Comparison of ENCODE assay signal across 10 mouse cellular contexts in the genomic region with DNA sequence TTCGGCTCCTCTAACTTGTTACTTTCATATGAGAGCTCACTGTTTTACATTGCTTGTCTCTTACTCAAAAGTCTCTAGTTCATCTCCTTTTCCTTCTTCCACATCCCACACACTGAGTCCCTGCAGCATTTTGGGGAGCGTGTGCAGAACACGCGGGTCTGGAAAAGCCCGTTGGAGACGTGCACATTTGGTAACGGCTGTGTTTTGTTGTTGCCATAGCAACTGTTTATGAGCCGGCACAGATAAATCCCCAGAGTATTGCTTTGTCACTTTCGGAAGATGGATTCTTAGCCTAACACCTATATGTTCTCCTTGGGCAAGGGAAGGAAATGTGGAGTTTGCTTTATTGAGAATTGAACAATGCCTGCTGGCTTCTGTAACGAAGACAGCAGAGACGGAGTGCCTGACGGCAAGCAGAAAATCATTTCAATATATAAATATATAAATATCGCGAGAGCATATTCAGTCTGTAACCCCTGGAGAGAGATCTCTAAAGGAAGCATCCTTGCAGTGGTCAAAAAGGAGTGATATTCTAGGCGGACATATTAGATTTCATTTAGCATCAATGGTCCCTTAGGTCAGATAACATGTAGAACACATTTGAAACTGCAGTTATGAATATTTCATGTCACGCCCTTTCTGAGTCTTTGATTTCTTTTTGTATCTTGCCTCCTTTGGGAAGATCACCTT. TPM values are rescaled to one million over a fixed set of nuclear protein-coding genes. Genes with fewer than 3 reads are reported as not detected.
DNase-seq lines count a peak whose midpoint lies in the region; ATAC-seq and TF ChIP-seq lines count a peak whose summit lies in the region.
"Had no signal": no experiment of that assay in that cellular context is flagged by ENCODE, and none has a peak within 500 bp of the region (broad histone marks: within the 10 kb centered on the region; RNA-seq: fewer than 3 reads in every experiment).

No protein-coding gene starts in this region.

- H3K27me3 ChIP-seq in midbrain, embryonic 12.5 days: no peaks in the 10 kb centered on the region
- H3K27me3 ChIP-seq in midbrain, embryonic 10.5 days (ENCODE audit: low read depth, poor library complexity, severe bottlenecking): no peaks in the 10 kb centered on the region
- H3K27me3 ChIP-seq in hindbrain, embryonic 13.5 days: no peaks in the 10 kb centered on the region
- no peaks in the 10 kb centered on the region for H3K27me3 ChIP-seq in limb, embryonic 13.5 days
- no peaks in the 10 kb centered on the region for H3K27me3 ChIP-seq in cerebellum, adult 2 months (ENCODE audit: control insufficient read depth, insufficient read depth, low read length)
- H3K27me3 ChIP-seq: limb, embryonic 15.5 days had no signal

- H3K27ac ChIP-seq in midbrain, embryonic 12.5 days (replicated peaks): 0 out of 2 replicates have a peak overlapping the region, but pooled peaks have one; percentile 15
- H3K27ac ChIP-seq in midbrain, embryonic 10.5 days (replicated peaks): no peak overlapping the region
- peak overlapping the region; percentile 88 for H3K27ac ChIP-seq in hindbrain, embryonic 13.5 days
- H3K27ac ChIP-seq in limb, embryonic 13.5 days: no peak overlapping the region
- H3K27ac ChIP-seq in cerebellum, adult 2 months (ENCODE audit: insufficient read depth, low read length): no peak overlapping the region
- H3K27ac ChIP-seq: limb, embryonic 15.5 days had no signal

- DNase-seq in midbrain, embryonic 10.5 days (ENCODE audit: low spot score): no peak
- DNase-seq in right cerebral cortex, postnatal 4 days: peak; percentile 37
- DNase-seq in heart, postnatal 36 days: no peak
- no peak for DNase-seq in cerebellum, adult 2 months
- DNase-seq in gastrocnemius, postnatal 25 days: no peak
- DNase-seq: adrenal gland, postnatal 14 days had no signal

- H3K9ac ChIP-seq in midbrain, embryonic 12.5 days (replicated peaks): no peak overlapping the region
- no peak overlapping the region for H3K9ac ChIP-seq in hindbrain, embryonic 13.5 days
- no peak overlapping the region for H3K9ac ChIP-seq in limb, embryonic 13.5 days
- H3K9ac ChIP-seq: limb, embryonic 15.5 days had no signal

- H3K9me3 ChIP-seq in midbrain, embryonic 12.5 days: no peaks in the 10 kb centered on the region
- H3K9me3 ChIP-seq in midbrain, embryonic 10.5 days (replicated peaks): no peaks in the 10 kb centered on the region
- no peaks in the 10 kb centered on the region for H3K9me3 ChIP-seq in hindbrain, embryonic 13.5 days
- no peaks in the 10 kb centered on the region for H3K9me3 ChIP-seq in limb, embryonic 13.5 days
- H3K9me3 ChIP-seq: limb, embryonic 15.5 days had no signal

- TF ChIP-seq POLR2A in cerebellum, adult 2 months (IDR thresholded peaks at IDR 0.05; ENCODE audit: borderline replicate concordance, insufficient read depth, low read length): no peak

- no peak for TF ChIP-seq CTCF in cerebellum, adult 2 months (IDR thresholded peaks at IDR 0.05; ENCODE audit: borderline replicate concordance, insufficient read depth, low read depth, low read length)

- intact Hi-C loops in heart, postnatal 36 days (cut with DNase I): no loop called here

- ATAC-seq in midbrain, embryonic 12.5 days (ENCODE audit: low FRiP score, low read depth): no peak; the same call in 1 of the 2 replicates
- peak; percentile 69 for ATAC-seq in hindbrain, embryonic 13.5 days (ENCODE audit: low FRiP score)
- peak; percentile 26; the same call in 1 of the 2 replicates for ATAC-seq in limb, embryonic 13.5 days (ENCODE audit: low FRiP score, low read depth)

- H3K4me2 ChIP-seq in midbrain, embryonic 12.5 days (replicated peaks): 0 out of 2 replicates have a peak overlapping the region, but pooled peaks have one; percentile 5
- H3K4me2 ChIP-seq in hindbrain, embryonic 13.5 days: peak overlapping the region; percentile 40
- H3K4me2 ChIP-seq in limb, embryonic 13.5 days (replicated peaks): no peak overlapping the region
- H3K4me2 ChIP-seq: limb, embryonic 15.5 days had no signal

- H3K36me3 ChIP-seq in midbrain, embryonic 12.5 days: no peaks in the 10 kb centered on the region
- no peaks in the 10 kb centered on the region for H3K36me3 ChIP-seq in midbrain, embryonic 10.5 days
- no peaks in the 10 kb centered on the region for H3K36me3 ChIP-seq in hindbrain, embryonic 13.5 days
- H3K36me3 ChIP-seq in limb, embryonic 13.5 days: no peaks in the 10 kb centered on the region
- H3K36me3 ChIP-seq: limb, embryonic 15.5 days had no signal

- H3K4me1 ChIP-seq in midbrain, embryonic 12.5 days: no peaks in the 10 kb centered on the region
- peaks cover 8% of the 10 kb centered on the region; the same call in 1 of the 2 replicates for H3K4me1 ChIP-seq in midbrain, embryonic 10.5 days
- H3K4me1 ChIP-seq in hindbrain, embryonic 13.5 days (replicated peaks): peaks cover 30% of the 10 kb centered on the region
- H3K4me1 ChIP-seq in limb, embryonic 13.5 days: peaks cover 6% of the 10 kb centered on the region; the same call in 1 of the 2 replicates
- no peaks in the 10 kb centered on the region for H3K4me1 ChIP-seq in cerebellum, adult 2 months (ENCODE audit: control insufficient read depth, insufficient read depth, low read length)

- WGBS in midbrain, embryonic 12.5 days: 70% methylated on average over 16 of the region's 16 CpGs
- WGBS in midbrain, embryonic 10.5 days: 88% methylated on average over 16 of the region's 16 CpGs
- 35% methylated on average over 16 of the region's 16 CpGs for WGBS in hindbrain, embryonic 13.5 days
- WGBS in limb, embryonic 13.5 days: 67% methylated on average over 16 of the region's 16 CpGs
- 25% methylated on average over 16 of the region's 16 CpGs for WGBS in cerebellum, adult 2 months

- H3K4me3 ChIP-seq in midbrain, embryonic 12.5 days: no peak overlapping the region
- no peak overlapping the region for H3K4me3 ChIP-seq in midbrain, embryonic 10.5 days
- peak overlapping the region; percentile 1; the same call in 1 of the 2 replicates for H3K4me3 ChIP-seq in hindbrain, embryonic 13.5 days
- no peak overlapping the region for H3K4me3 ChIP-seq in limb, embryonic 13.5 days
- no peak overlapping the region for H3K4me3 ChIP-seq in cerebellum, adult 2 months (replicated peaks; ENCODE audit: insufficient read depth, low read depth, low read length)
- H3K4me3 ChIP-seq: limb, embryonic 15.5 days had no signal

RNA-seq across cellular contexts. Expression of a gene that starts 26.3 kb away (rescaled TPM):
- 0.85 and 1.0 TPM in 2 replicates for polyA plus RNA-seq in midbrain, embryonic 12.5 days (2016; fragmentation: Nextera tagmentation; extraction: Ambion mirVana)
- 0.15 and 0.21 TPM in 2 replicates for polyA plus RNA-seq in midbrain, embryonic 10.5 days (2016; fragmentation: Nextera tagmentation; extraction: Ambion mirVana)
- 4.4 and 4.9 TPM in 2 replicates for polyA plus RNA-seq in hindbrain, embryonic 13.5 days (2015; fragmentation: Nextera tagmentation; extraction: Ambion mirVana)
- 0.42 and 0.46 TPM in 2 replicates for polyA plus RNA-seq in limb, embryonic 13.5 days (2015; fragmentation: Nextera tagmentation; extraction: Ambion mirVana)
- under 1 TPM; 0.24 to 0.39 TPM for total RNA-seq in heart, postnatal 36 days (2021)
- 5.1 and 5.3 TPM in 2 replicates for polyA plus RNA-seq in cerebellum, adult 2 months (2012; rRNA removed)
- total RNA-seq in gastrocnemius, postnatal 25 days (2021): under 1 TPM; 0.59 to 0.69 TPM

Comparison
In these comparisons a context has a peak if more than half of its experiments do, and no peak if none do; other contexts are left out.
1. H3K27ac ChIP-seq: peak in midbrain, embryonic 12.5 days (single experiment) and hindbrain, embryonic 13.5 days (single experiment); none in midbrain, embryonic 10.5 days (single experiment), limb, embryonic 13.5 days (single experiment) and cerebellum, adult 2 months (single experiment).